Mouse (Mus musculus) embryonic facial prominence, embryonic 14.5 days (tissue): ENCODE data around the gene Myt1l. TPM values are rescaled to one million over a fixed set of nuclear protein-coding genes. Genes with fewer than 3 reads are reported as not detected.
A peak's percentile ranks its signal among the peaks of the same experiment; 100 is the strongest.

Experiments
- ATAC-seq: fragments of 200-750 bp; cut with Nextera tagmentation; 2 replicates; pipeline ENCODE4 v1.8.0; 2017; ENCODE audit warnings: low read depth, moderate number of reproducible peaks, moderate TSS enrichment
- DNase-seq: peaks from one replicate; pipeline ENCODE4 v3.0.0-alpha.2; 2015; ENCODE audit warnings: low spot score
- H3K27ac ChIP-seq: fragments of 300-500 bp; sonication (generic); replicated peaks from 2 replicates; pipeline ENCODE4 v1.5.1; 2014; ENCODE audit warnings: low read depth, mild to moderate bottlenecking, low read length, moderate library complexity
- H3K27me3 ChIP-seq: fragments of 300-500 bp; sonication (generic); replicated peaks from 2 replicates; pipeline ENCODE4 v1.6.1; 2014; ENCODE audit warnings: low read length; ENCODE audit not compliant: control insufficient read depth, insufficient read depth
- H3K36me3 ChIP-seq: fragments of 300-500 bp; sonication (generic); 2 replicates; pipeline ENCODE4 v1.6.1; 2014; ENCODE audit warnings: low read length, mixed read lengths; ENCODE audit not compliant: control insufficient read depth, insufficient read depth
- H3K4me1 ChIP-seq: fragments of 300-500 bp; sonication (generic); 2 replicates; pipeline ENCODE4 v1.6.1; 2014; ENCODE audit warnings: antibody characterized with exemption, low read length; ENCODE audit not compliant: control insufficient read depth, insufficient read depth
- H3K4me2 ChIP-seq: fragments of 300-500 bp; sonication (generic); 2 replicates; pipeline ENCODE4 v1.6.1; 2014; ENCODE audit warnings: low read depth, mild to moderate bottlenecking, low read length, moderate library complexity, mixed read lengths
- H3K4me3 ChIP-seq: fragments of 300-500 bp; sonication (generic); 2 replicates; pipeline ENCODE4 v1.5.1; 2014; ENCODE audit warnings: low read depth, mild to moderate bottlenecking, low read length
- H3K9ac ChIP-seq: fragments of 300-500 bp; sonication (generic); 2 replicates; pipeline ENCODE4 v1.6.1; 2014; ENCODE audit warnings: low read depth, mild to moderate bottlenecking, low read length, moderate library complexity, mixed read lengths
- H3K9me3 ChIP-seq: fragments of 300-500 bp; sonication (generic); 2 replicates; pipeline ENCODE4 v1.6.1; 2016; ENCODE audit warnings: low read length; ENCODE audit not compliant: control insufficient read depth
- WGBS: fragments of 180-500 bp; shearing (Covaris S2); extraction: QIAGEN DNeasy Blood & Tissue Kit; methylation state at CpG from one replicate; pipeline ENCODE4 v1.1.7; 2014; 5-methylcytosine and 5-hydroxymethylcytosine counted together
- polyA plus RNA-seq: library from polyadenylated mRNA; unstranded; fragments of >200 nt; fragmentation: Nextera tagmentation; extraction: Ambion mirVana; gene quantifications from 2 replicates; pipeline ENCODE4 v1.2.1, GENCODE M21; 2014

Gene Myt1l
- polyA plus RNA-seq, 1 experiment from 2014 or later: 11.9 TPM

- peak overlapping the region; percentile 28; the same call in 1 of the 2 replicates for H3K27ac ChIP-seq
- no peak overlapping the region for H3K9ac ChIP-seq
- H3K36me3 ChIP-seq: peaks cover 31% of the 10 kb centered on the region
- DNase-seq (peak; percentile 55), ATAC-seq (peak; percentile 47; the same call in 1 of the 2 replicates)
- no peaks in the 10 kb centered on the region for H3K27me3 ChIP-seq
- 45% methylated on average over 6 of the region's 6 CpGs for WGBS
- no peak overlapping the region for H3K4me3 ChIP-seq
- peaks cover 17% of the 10 kb centered on the region for H3K4me1 ChIP-seq
- no peaks in the 10 kb centered on the region for H3K9me3 ChIP-seq
- H3K4me2 ChIP-seq: no peak overlapping the region
Measured at GRCm38 (mm10) chr12:29972533-29972932, 444.3 kb downstream of the Myt1l start.
